Mouse (Mus musculus): ENCODE measurements around the gene Rapgef6. TPM values are rescaled to one million over a fixed set of nuclear protein-coding genes. Genes with fewer than 3 reads are reported as not detected.

Rapgef6 gene
- polyA plus RNA-seq, 1 experiment from 2014 or later: 26.3 TPM

DNA sequence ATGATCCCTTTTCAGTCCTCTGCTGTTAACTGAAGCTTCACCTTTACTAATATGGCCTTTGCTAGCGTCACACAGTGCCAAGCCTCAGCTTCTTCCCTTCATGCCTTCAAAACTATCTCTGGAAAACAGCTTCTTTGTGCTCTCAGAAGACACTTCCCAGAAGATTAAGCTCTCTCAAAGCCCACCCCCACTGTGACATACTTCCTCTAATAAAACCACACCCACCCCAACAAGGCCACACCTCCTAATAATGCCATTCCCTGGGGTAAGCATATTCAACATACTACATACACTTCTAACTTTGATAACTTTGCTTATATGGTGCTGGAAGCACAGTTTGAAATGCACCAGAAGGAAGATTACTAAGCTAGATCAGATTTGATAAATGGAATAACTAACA lies 8.3 kb downstream of the Rapgef6 start:
- H3K27me3 ChIP-seq (ENCODE audit: insufficient read depth, poor library complexity, severe bottlenecking): no peaks in the 10 kb centered on the region
- no peaks in the 10 kb centered on the region for H3K36me3 ChIP-seq
- H3K4me1 ChIP-seq: peaks cover 15% of the 10 kb centered on the region
- no peaks in the 10 kb centered on the region for H3K9me3 ChIP-seq
- H3K4me3 ChIP-seq: no peak overlapping the region
- no peak for DNase-seq (ENCODE audit: low spot score)
- no peak overlapping the region for H3K27ac ChIP-seq
- WGBS: 89% methylated on average over 1 of the region's 1 CpGs

DNA sequence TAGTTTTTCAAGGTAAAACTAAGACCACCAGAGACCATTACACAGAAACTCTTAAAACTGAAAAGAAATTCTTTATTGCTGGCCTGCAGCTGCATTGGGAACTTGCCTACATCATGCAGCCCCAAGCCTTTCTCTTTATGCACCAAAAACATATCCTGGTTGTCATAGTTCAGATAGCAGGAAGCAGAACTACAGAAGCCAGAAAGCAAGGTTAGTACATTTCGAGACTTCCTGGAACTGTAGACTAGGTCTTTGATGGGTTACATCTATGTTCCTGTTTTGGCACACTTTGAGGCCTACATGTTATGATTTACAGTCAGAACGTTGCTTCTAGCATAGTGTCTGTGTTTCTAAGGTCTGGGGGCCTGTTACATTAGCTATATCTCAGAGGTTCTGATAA lies 11.2 kb downstream of the Rapgef6 start:
- no peak overlapping the region for H3K27ac ChIP-seq
- no peaks in the 10 kb centered on the region for H3K9me3 ChIP-seq
- H3K4me1 ChIP-seq: peaks cover 7% of the 10 kb centered on the region; the same call in 1 of the 2 replicates
- no peaks in the 10 kb centered on the region for H3K27me3 ChIP-seq (ENCODE audit: insufficient read depth, poor library complexity, severe bottlenecking)
- H3K4me3 ChIP-seq: no peak overlapping the region
- 80% methylated on average over 2 of the region's 2 CpGs for WGBS
- no peak for DNase-seq (ENCODE audit: low spot score)
- no peaks in the 10 kb centered on the region for H3K36me3 ChIP-seq

DNA sequence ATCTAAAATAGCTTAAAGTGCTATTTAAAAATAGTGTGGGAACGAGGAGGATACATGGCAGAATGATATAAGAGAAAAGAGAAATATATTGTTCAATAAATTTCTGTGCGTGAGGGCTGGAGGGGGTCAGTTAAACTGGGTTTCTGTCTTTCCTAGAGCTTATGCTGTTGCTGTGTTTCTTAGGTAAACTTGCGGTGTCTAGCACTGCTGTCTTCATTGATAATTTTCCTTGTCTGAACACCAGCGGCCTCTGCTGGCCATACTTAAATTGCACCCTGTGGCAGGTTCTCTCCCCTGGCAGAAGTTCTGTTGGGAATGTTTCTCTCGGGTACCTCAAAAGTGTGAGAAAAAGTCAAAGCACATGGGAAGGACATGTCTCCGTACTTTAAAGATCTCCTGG lies 12.2 kb downstream of the Rapgef6 start:
- H3K36me3 ChIP-seq: no peaks in the 10 kb centered on the region
- DNase-seq (ENCODE audit: low spot score): no peak
- no peaks in the 10 kb centered on the region for H3K9me3 ChIP-seq
- H3K4me3 ChIP-seq: no peak overlapping the region
- H3K27ac ChIP-seq: no peak overlapping the region
- WGBS: 54% methylated on average over 6 of the region's 6 CpGs
- H3K4me1 ChIP-seq: peaks cover 7% of the 10 kb centered on the region; the same call in 1 of the 2 replicates
- no peaks in the 10 kb centered on the region for H3K27me3 ChIP-seq (ENCODE audit: insufficient read depth, poor library complexity, severe bottlenecking)

DNA sequence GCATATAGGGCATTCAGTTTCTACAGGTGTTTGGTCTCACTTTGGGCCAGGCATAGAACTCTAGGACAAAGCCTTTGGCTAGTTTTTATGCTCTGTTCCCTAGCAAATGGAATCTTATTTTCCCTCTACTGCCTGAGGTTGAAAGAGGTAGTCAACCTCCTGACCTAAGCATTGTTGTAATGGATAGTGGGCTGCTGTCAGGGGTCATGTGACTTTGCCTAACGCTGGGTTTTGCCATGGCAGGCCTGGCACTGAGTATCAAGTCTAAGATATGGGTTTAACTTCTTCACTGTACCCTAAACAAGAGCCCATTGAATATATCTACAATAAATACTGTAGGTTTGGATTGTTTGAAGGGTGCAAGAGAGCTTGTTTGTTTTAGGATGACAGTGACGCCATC lies 16.4 kb downstream of the Rapgef6 start:
- H3K9me3 ChIP-seq: no peaks in the 10 kb centered on the region
- H3K4me3 ChIP-seq: no peak overlapping the region
- no peaks in the 10 kb centered on the region for H3K36me3 ChIP-seq
- H3K27me3 ChIP-seq (ENCODE audit: insufficient read depth, poor library complexity, severe bottlenecking): no peaks in the 10 kb centered on the region
- no peak for DNase-seq (ENCODE audit: low spot score)
- 70% methylated on average over 2 of the region's 2 CpGs for WGBS
- no peaks in the 10 kb centered on the region for H3K4me1 ChIP-seq
- no peak overlapping the region for H3K27ac ChIP-seq

DNA sequence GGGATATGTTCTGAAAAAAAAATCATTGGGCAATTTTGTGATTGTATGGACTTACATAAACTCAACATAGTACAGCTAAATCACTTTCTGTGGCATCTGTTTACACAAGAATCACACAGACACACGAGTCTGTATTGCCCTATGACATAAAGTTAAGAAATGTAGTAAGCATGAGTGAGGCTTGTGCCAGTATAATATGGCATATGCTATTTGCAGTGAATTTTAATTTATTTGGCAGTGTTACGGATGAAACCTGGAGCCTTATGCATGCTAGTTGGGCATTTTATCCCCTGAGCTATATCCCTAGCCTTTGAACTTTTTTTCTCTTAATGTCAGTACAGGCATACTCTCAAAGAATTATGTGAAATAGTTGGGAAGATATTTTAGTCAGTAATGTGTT lies 16.8 kb downstream of the Rapgef6 start:
- Histone ChIP-seq H3K4me1 (no peaks in the 10 kb centered on the region), H3K9me3 (no peaks in the 10 kb centered on the region), H3K36me3 (peaks cover 2% of the 10 kb centered on the region; the same call in 1 of the 2 replicates), H3K27ac (no peak overlapping the region), H3K27me3 (ENCODE audit: insufficient read depth, poor library complexity, severe bottlenecking) (no peaks in the 10 kb centered on the region), H3K4me3 (no peak overlapping the region)
- 92% methylated on average over 2 of the region's 2 CpGs for WGBS
- DNase-seq (ENCODE audit: low spot score): no peak

DNA sequence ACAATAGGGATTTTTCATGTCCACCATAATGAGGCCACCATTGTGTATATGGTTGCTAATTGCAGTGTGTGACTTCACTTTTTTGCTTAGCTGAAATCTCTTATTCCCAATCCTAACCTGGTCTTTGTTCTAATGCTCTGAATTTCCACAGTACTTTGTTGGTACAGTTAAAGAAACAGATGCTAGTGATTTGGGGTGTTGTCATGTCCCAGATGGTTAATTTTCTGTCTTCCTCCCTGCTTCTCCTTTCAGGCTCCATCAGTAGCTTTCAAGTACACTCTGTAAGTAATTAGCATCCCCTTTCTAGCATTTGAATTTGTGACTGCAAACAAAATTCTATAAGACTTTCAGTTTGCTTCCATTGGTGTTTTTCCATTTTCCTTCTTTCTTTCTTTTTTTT lies 17.7 kb downstream of the Rapgef6 start:
- Histone ChIP-seq H3K4me1 (no peaks in the 10 kb centered on the region), H3K4me3 (no peak overlapping the region), H3K9me3 (no peaks in the 10 kb centered on the region), H3K36me3 (peaks cover 2% of the 10 kb centered on the region; the same call in 1 of the 2 replicates), H3K27me3 (ENCODE audit: insufficient read depth, poor library complexity, severe bottlenecking) (no peaks in the 10 kb centered on the region), H3K27ac (no peak overlapping the region)
- DNase-seq (ENCODE audit: low spot score): no peak

DNA sequence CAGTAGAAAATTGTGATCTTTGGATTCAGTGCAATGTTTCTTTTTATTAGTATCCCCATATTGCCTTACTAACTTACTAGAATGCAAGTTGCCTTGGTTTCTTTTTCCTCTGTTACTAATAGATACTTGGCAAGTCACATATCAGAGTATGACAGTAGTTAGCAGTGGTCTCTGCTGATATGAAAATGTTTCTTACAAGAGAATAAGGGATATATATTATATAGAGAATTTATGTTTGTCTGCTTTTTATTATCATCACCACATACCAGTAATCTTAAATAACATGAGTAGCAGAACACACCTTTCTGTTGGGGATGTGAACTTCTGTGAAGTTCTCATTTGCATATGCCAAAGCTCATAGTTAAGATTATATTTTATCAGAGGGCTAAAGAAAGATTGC lies 19.8 kb downstream of the Rapgef6 start:
- H3K9me3 ChIP-seq: no peaks in the 10 kb centered on the region
- peaks cover 2% of the 10 kb centered on the region; the same call in 1 of the 2 replicates for H3K36me3 ChIP-seq
- no peak overlapping the region for H3K27ac ChIP-seq
- no peak for DNase-seq (ENCODE audit: low spot score)
- H3K4me1 ChIP-seq: no peaks in the 10 kb centered on the region
- no peaks in the 10 kb centered on the region for H3K27me3 ChIP-seq (ENCODE audit: insufficient read depth, poor library complexity, severe bottlenecking)
- no peak overlapping the region for H3K4me3 ChIP-seq

DNA sequence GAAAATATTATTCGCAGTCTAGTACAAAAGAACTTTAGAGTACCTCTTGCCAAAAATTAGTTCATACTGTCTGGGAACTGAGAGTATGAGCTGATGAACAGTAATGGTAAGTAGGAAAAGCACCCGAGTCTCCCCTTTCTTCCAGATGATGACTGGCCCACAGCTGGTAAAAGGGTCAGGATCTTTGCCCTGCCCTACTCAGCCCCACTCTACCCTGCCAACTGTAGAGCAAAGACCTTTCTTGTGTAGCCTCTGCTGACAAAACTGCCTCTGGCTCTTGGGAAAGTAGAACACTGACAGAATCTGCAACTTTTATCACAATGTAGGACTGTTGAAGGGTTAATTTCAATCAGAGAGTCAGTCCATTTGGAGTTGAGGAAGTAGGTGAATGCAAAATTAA lies 32.3 kb downstream of the Rapgef6 start:
- Histone ChIP-seq H3K27me3 (ENCODE audit: insufficient read depth, poor library complexity, severe bottlenecking) (no peaks in the 10 kb centered on the region), H3K36me3 (0 out of 2 replicates have a peak, but pooled peaks cover 3% of the 10 kb centered on the region), H3K9me3 (no peaks in the 10 kb centered on the region), H3K27ac (no peak overlapping the region), H3K4me1 (no peaks in the 10 kb centered on the region), H3K4me3 (no peak overlapping the region)
- WGBS: 83% methylated on average over 2 of the region's 2 CpGs
- no peak for DNase-seq (ENCODE audit: low spot score)

DNA sequence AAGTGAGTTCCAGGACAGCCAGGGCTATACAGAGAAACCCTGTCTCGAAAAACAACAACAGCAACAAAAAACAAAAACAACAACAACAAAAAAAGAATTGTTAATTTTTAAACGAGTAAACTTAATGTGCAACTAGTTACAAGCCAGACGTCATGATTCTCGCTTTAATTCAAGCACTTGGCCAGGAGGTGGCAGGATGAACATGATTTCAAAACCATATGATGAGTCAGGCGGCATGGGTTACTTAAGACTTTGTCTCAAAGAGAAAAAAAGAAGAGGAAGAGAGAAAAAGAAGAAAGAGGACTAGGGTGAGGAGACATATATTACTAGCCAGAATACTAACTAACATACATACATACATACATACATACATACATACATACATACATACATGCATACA lies 40.1 kb downstream of the Rapgef6 start:
- DNase-seq (ENCODE audit: low spot score): no peak
- Histone ChIP-seq H3K4me3 (no peak overlapping the region), H3K27ac (no peak overlapping the region), H3K36me3 (0 out of 2 replicates have a peak, but pooled peaks cover 2% of the 10 kb centered on the region), H3K27me3 (ENCODE audit: insufficient read depth, poor library complexity, severe bottlenecking) (no peaks in the 10 kb centered on the region), H3K4me1 (no peaks in the 10 kb centered on the region), H3K9me3 (no peaks in the 10 kb centered on the region)
- 88% methylated on average over 5 of the region's 5 CpGs for WGBS

DNA sequence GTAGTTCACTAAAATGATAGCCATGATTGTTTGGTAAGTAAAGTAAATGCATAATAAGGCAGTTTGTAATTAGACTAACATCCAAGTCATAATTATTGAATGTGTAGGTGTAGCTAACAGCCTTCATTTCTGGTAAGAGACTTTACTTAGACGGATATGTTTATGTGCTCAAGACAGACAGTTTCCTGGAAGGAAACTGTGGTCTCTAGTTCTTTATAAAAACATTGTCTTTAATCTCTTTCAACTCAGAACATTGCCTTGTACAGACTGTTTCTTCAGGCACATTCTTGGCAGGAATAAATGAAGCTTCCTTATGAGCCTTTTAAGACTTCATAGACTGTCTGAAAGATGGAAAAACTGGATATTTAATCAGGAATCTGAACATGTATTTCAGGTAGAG lies 45.3 kb downstream of the Rapgef6 start:
- no peak overlapping the region for H3K27ac ChIP-seq
- no peaks in the 10 kb centered on the region for H3K27me3 ChIP-seq (ENCODE audit: insufficient read depth, poor library complexity, severe bottlenecking)
- WGBS: 66% methylated on average over 1 of the region's 1 CpGs
- no peak overlapping the region for H3K4me3 ChIP-seq
- no peaks in the 10 kb centered on the region for H3K9me3 ChIP-seq
- H3K36me3 ChIP-seq: no peaks in the 10 kb centered on the region
- DNase-seq (ENCODE audit: low spot score): no peak
- H3K4me1 ChIP-seq: no peaks in the 10 kb centered on the region

DNA sequence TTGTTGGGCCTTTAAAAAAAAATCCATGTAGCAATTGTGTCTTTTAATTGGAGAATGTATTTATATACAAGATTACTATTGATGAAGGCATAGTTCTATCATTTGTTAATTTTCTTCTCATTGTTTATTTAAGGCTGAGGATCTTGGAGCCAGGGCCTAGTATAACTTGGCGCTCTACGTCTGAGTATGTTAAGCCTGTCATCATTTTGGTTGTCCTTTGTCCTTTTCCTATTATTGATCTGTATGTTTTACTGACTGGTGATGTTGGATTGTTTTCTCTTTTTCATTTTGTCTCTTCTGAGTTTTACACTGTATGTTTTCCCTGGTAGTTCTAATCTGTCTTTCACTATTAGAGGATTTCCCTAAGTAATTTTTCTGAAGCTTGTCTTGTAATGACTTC lies 52.1 kb downstream of the Rapgef6 start:
- no peaks in the 10 kb centered on the region for H3K36me3 ChIP-seq
- no peak for DNase-seq (ENCODE audit: low spot score)
- H3K27me3 ChIP-seq (ENCODE audit: insufficient read depth, poor library complexity, severe bottlenecking): no peaks in the 10 kb centered on the region
- H3K4me1 ChIP-seq: no peaks in the 10 kb centered on the region
- no peaks in the 10 kb centered on the region for H3K9me3 ChIP-seq
- H3K4me3 ChIP-seq: no peak overlapping the region
- WGBS: 90% methylated on average over 2 of the region's 2 CpGs
- H3K27ac ChIP-seq: no peak overlapping the region

DNA sequence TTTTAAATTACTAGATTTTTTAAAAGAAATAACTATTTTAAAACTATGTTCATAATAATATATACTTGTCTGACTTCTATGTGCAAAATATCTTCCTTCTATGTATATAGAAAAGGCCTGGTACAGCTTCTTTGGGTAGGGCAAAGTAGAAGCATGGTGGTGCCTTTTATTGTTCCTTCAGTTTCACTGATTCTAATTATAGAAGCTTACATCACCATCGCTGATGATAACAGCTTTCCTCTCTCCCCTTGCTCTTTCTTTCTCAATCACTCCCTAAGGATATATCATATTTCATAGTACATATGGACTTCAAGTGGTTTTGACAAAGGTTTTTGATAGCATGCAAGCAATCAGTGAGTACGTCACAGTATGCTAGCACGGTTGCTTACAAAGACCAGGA lies 69.9 kb downstream of the Rapgef6 start:
- no peak for DNase-seq (ENCODE audit: low spot score)
- H3K9me3 ChIP-seq: no peaks in the 10 kb centered on the region
- peaks cover 7% of the 10 kb centered on the region; the same call in 1 of the 2 replicates for H3K4me1 ChIP-seq
- 48% methylated on average over 3 of the region's 3 CpGs for WGBS
- peaks cover 4% of the 10 kb centered on the region; the same call in 1 of the 2 replicates for H3K36me3 ChIP-seq
- H3K4me3 ChIP-seq: no peak overlapping the region
- peak overlapping the region; percentile 52; the same call in 1 of the 2 replicates for H3K27ac ChIP-seq
- no peaks in the 10 kb centered on the region for H3K27me3 ChIP-seq (ENCODE audit: insufficient read depth, poor library complexity, severe bottlenecking)

DNA sequence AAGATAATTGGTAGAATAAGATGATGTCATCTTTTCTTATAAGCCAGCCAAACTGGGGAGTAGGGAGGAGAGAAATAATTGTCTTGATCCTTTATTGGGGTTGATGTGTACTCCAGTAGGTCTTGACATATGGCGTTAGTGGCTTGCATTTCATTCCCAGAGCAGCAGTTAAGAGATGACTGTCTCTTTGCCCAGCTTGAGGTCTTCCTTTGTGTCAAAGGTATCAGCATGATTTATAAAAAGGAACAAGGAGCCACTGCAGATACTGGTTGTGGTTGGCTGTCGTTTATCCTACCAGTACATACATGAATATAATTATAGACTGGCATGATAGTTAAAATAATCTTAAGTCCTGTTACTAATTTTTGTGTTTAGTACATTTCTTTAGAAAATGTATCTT lies 71.4 kb downstream of the Rapgef6 start:
- H3K36me3 ChIP-seq: peaks cover 3% of the 10 kb centered on the region; the same call in 1 of the 2 replicates
- H3K4me1 ChIP-seq: peaks cover 9% of the 10 kb centered on the region; the same call in 1 of the 2 replicates
- H3K4me3 ChIP-seq: no peak overlapping the region
- H3K27me3 ChIP-seq (ENCODE audit: insufficient read depth, poor library complexity, severe bottlenecking): no peaks in the 10 kb centered on the region
- DNase-seq (ENCODE audit: low spot score): no peak
- H3K27ac ChIP-seq: no peak overlapping the region
- WGBS: 80% methylated on average over 2 of the region's 2 CpGs
- no peaks in the 10 kb centered on the region for H3K9me3 ChIP-seq

DNA sequence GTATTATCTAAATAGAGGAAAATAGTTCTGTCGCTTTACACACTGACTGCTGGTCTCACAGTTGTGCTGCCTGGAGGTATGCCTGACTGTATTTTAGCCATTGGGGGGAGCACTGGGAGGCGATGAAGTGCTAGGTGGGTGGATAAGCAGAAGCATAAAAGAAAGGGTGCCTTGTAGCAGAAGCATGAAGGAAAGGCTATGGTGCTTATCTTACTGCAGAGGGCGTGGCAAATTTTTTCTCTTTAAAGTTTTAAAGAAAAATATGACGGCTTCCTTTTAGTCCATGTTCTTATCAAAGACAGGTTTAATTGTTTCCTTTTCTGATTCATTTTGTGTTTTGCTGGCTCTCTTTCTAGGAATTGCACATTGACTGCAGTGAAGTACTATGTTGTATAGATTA lies 72.4 kb downstream of the Rapgef6 start:
- H3K4me1 ChIP-seq: peaks cover 9% of the 10 kb centered on the region; the same call in 1 of the 2 replicates
- H3K36me3 ChIP-seq: no peaks in the 10 kb centered on the region
- H3K4me3 ChIP-seq: no peak overlapping the region
- H3K27me3 ChIP-seq (ENCODE audit: insufficient read depth, poor library complexity, severe bottlenecking): no peaks in the 10 kb centered on the region
- DNase-seq (ENCODE audit: low spot score): no peak
- no peak overlapping the region for H3K27ac ChIP-seq
- WGBS: 59% methylated on average over 4 of the region's 4 CpGs
- H3K9me3 ChIP-seq: no peaks in the 10 kb centered on the region
